Mouse (Mus musculus) embryonic facial prominence, embryonic 15.5 days (tissue): Measurements from ENCODE around the gene Zfp664. TPM values are rescaled to one million over a fixed set of nuclear protein-coding genes. Genes with fewer than 3 reads are reported as not detected.

Experiments used
- ATAC-seq: fragments of 200-750 bp; cut with Nextera tagmentation; 2 replicates; pipeline ENCODE4 v1.8.0; 2017; ENCODE audit warnings: low read depth, moderate TSS enrichment; ENCODE audit not compliant: insufficient number of reproducible peaks, low FRiP score, low TSS enrichment
- H3K27ac ChIP-seq: fragments of 300-500 bp; sonication (generic); replicated peaks from 2 replicates; pipeline ENCODE4 v1.5.1; 2015; ENCODE audit warnings: mild to moderate bottlenecking, inconsistent platforms
- H3K27me3 ChIP-seq: fragments of 300-500 bp; sonication (generic); 2 replicates; pipeline ENCODE4 v1.6.1; 2015; ENCODE audit warnings: inconsistent platforms
- H3K36me3 ChIP-seq: fragments of 300-500 bp; sonication (generic); 2 replicates; pipeline ENCODE4 v1.6.1; 2015; ENCODE audit warnings: mild to moderate bottlenecking, inconsistent platforms
- H3K4me1 ChIP-seq: fragments of 300-500 bp; sonication (generic); 2 replicates; pipeline ENCODE4 v1.6.1; 2015; ENCODE audit warnings: inconsistent platforms
- H3K4me2 ChIP-seq: fragments of 300-500 bp; sonication (generic); replicated peaks from 2 replicates; pipeline ENCODE4 v1.6.1; 2015; ENCODE audit warnings: mild to moderate bottlenecking, inconsistent platforms
- H3K4me3 ChIP-seq: fragments of 300-500 bp; sonication (generic); replicated peaks from 2 replicates; pipeline ENCODE4 v1.5.1; 2015; ENCODE audit warnings: mild to moderate bottlenecking, inconsistent platforms
- H3K9ac ChIP-seq: fragments of 300-500 bp; sonication (generic); 2 replicates; pipeline ENCODE4 v1.6.1; 2015; ENCODE audit warnings: inconsistent platforms
- H3K9me3 ChIP-seq: fragments of 300-500 bp; sonication (generic); replicated peaks from 2 replicates; pipeline ENCODE4 v1.6.1; 2016; ENCODE audit warnings: inconsistent platforms
- WGBS: fragments of 180-500 bp; shearing (Covaris S2); methylation state at CpG from one replicate; pipeline ENCODE4 v1.1.7; 2015; 5-methylcytosine and 5-hydroxymethylcytosine counted together
- polyA plus RNA-seq: library from polyadenylated mRNA; unstranded; fragments of >200 nt; fragmentation: Nextera tagmentation; extraction: Ambion mirVana; gene quantifications from 2 replicates; pipeline ENCODE4 v1.2.1, GENCODE M21; 2015

The Zfp664 gene
- polyA plus RNA-seq = 87.2 and 90.4 TPM in 2 replicates

GRCm38 (mm10) chr5:124862013-124862866 is at the start of gene Zfp664, which contains the start of gene Ccdc92:
TSS of gene Zfp664 (plus strand) at chr5:124862691.
TSS of gene Ccdc92 (minus strand) at chr5:124862424.
- Histone ChIP-seq H3K4me2 (peak within 1 kb of the TSS; percentile 97), H3K4me1 (peaks cover 21% of the 10 kb centered on the region), H3K9me3 (no peaks in the 10 kb centered on the region), H3K4me3 (peak within 1 kb of the TSS; percentile 96), H3K9ac (peak within 1 kb of the TSS; percentile 84), H3K27ac (peak within 1 kb of the TSS; percentile 90), H3K27me3 (peaks cover 31% of the 10 kb centered on the region), H3K36me3 (no peaks in the 10 kb centered on the region)
- WGBS = under 1% methylated on average over 96 of the region's 103 CpGs
- peak; percentile 95 for ATAC-seq

- Histone ChIP-seq H3K27ac (no peak overlapping the region), H3K9ac (no peak overlapping the region), H3K4me2 (no peak overlapping the region), H3K4me1 (no peaks in the 10 kb centered on the region), H3K36me3 (no peaks in the 10 kb centered on the region), H3K27me3 (no peaks in the 10 kb centered on the region), H3K9me3 (no peaks in the 10 kb centered on the region), H3K4me3 (no peak overlapping the region)
- ATAC-seq = 0 out of 2 replicates have a peak, but pooled peaks have one; percentile 43
- 46% methylated on average over 5 of the region's 5 CpGs for WGBS
These were observed 47.7 kb upstream of the Zfp664 start for GRCm38 (mm10) chr5:124814797-124815196.

- Histone ChIP-seq H3K4me2 (no peak overlapping the region), H3K9ac (no peak overlapping the region), H3K9me3 (no peaks in the 10 kb centered on the region), H3K36me3 (no peaks in the 10 kb centered on the region), H3K4me3 (no peak overlapping the region), H3K27ac (no peak overlapping the region), H3K4me1 (no peaks in the 10 kb centered on the region), H3K27me3 (no peaks in the 10 kb centered on the region)
- no peak for ATAC-seq
- 76% methylated on average over 15 of the region's 15 CpGs for WGBS
These were observed 45.4 kb upstream of the Zfp664 start for GRCm38 (mm10) chr5:124817050-124817449.

- H3K27me3 ChIP-seq = no peaks in the 10 kb centered on the region
- no peak overlapping the region for H3K27ac ChIP-seq
- WGBS = 64% methylated on average over 18 of the region's 18 CpGs
- no peak overlapping the region for H3K9ac ChIP-seq
- no peaks in the 10 kb centered on the region for H3K36me3 ChIP-seq
- H3K4me3 ChIP-seq = no peak overlapping the region
- no peak overlapping the region for H3K4me2 ChIP-seq
- peaks cover 5% of the 10 kb centered on the region; the same call in 1 of the 2 replicates for H3K4me1 ChIP-seq
- H3K9me3 ChIP-seq = no peaks in the 10 kb centered on the region
- peak; percentile 61; the same call in 1 of the 2 replicates for ATAC-seq
These were observed 40.2 kb upstream of the Zfp664 start for GRCm38 (mm10) chr5:124822128-124822894.

GRCm38 (mm10) chr5:124830331-124830730 is 32.2 kb upstream of the Zfp664 start:
- Histone ChIP-seq H3K4me3 (no peak overlapping the region), H3K27me3 (no peaks in the 10 kb centered on the region), H3K9ac (no peak overlapping the region), H3K27ac (no peak overlapping the region), H3K4me1 (no peaks in the 10 kb centered on the region), H3K36me3 (no peaks in the 10 kb centered on the region), H3K9me3 (no peaks in the 10 kb centered on the region), H3K4me2 (no peak overlapping the region)
- ATAC-seq = no peak
- WGBS = 88% methylated on average over 12 of the region's 12 CpGs

- peaks cover 4% of the 10 kb centered on the region for H3K36me3 ChIP-seq
- H3K4me2 ChIP-seq = no peak overlapping the region
- H3K27me3 ChIP-seq = no peaks in the 10 kb centered on the region
- no peaks in the 10 kb centered on the region for H3K9me3 ChIP-seq
- H3K4me1 ChIP-seq = no peaks in the 10 kb centered on the region
- H3K9ac ChIP-seq = no peak overlapping the region
- 94% methylated on average over 15 of the region's 15 CpGs for WGBS
- no peak overlapping the region for H3K4me3 ChIP-seq
- no peak for ATAC-seq
- H3K27ac ChIP-seq = no peak overlapping the region
These were observed 27.3 kb upstream of the Zfp664 start for GRCm38 (mm10) chr5:124835218-124835617.

GRCm38 (mm10) chr5:124836075-124836474 is 26.4 kb upstream of the Zfp664 start:
- Histone ChIP-seq H3K9ac (no peak overlapping the region), H3K36me3 (peaks cover 4% of the 10 kb centered on the region), H3K4me2 (no peak overlapping the region), H3K27me3 (no peaks in the 10 kb centered on the region), H3K27ac (no peak overlapping the region), H3K9me3 (no peaks in the 10 kb centered on the region), H3K4me3 (no peak overlapping the region), H3K4me1 (0 out of 2 replicates have a peak, but pooled peaks cover 3% of the 10 kb centered on the region)
- ATAC-seq = no peak
- WGBS = 90% methylated on average over 10 of the region's 10 CpGs

- H3K9me3 ChIP-seq = no peaks in the 10 kb centered on the region
- H3K4me1 ChIP-seq = 0 out of 2 replicates have a peak, but pooled peaks cover 3% of the 10 kb centered on the region
- no peak overlapping the region for H3K27ac ChIP-seq
- no peak for ATAC-seq
- H3K4me2 ChIP-seq = no peak overlapping the region
- H3K36me3 ChIP-seq = peaks cover 4% of the 10 kb centered on the region
- whole genome bisulfite sequencing = 67% methylated on average over 4 of the region's 4 CpGs
- H3K27me3 ChIP-seq = no peaks in the 10 kb centered on the region
- no peak overlapping the region for H3K9ac ChIP-seq
- no peak overlapping the region for H3K4me3 ChIP-seq
These were observed 25.9 kb upstream of the Zfp664 start for GRCm38 (mm10) chr5:124836621-124837020.

GRCm38 (mm10) chr5:124840202-124840601 is 22.3 kb upstream of the Zfp664 start:
- 64% methylated on average over 7 of the region's 7 CpGs for WGBS
- Histone ChIP-seq H3K27me3 (no peaks in the 10 kb centered on the region), H3K4me2 (no peak overlapping the region), H3K36me3 (peaks cover 4% of the 10 kb centered on the region), H3K27ac (no peak overlapping the region), H3K9me3 (no peaks in the 10 kb centered on the region), H3K9ac (no peak overlapping the region), H3K4me1 (0 out of 2 replicates have a peak, but pooled peaks cover 3% of the 10 kb centered on the region), H3K4me3 (no peak overlapping the region)
- ATAC-seq = no peak

GRCm38 (mm10) chr5:124840669-124841068 is 21.8 kb upstream of the Zfp664 start:
- no peak overlapping the region for H3K4me2 ChIP-seq
- 0 out of 2 replicates have a peak, but pooled peaks cover 3% of the 10 kb centered on the region for H3K4me1 ChIP-seq
- H3K4me3 ChIP-seq = no peak overlapping the region
- H3K36me3 ChIP-seq = peaks cover 4% of the 10 kb centered on the region
- H3K27me3 ChIP-seq = no peaks in the 10 kb centered on the region
- ATAC-seq = no peak
- H3K27ac ChIP-seq = no peak overlapping the region
- no peak overlapping the region for H3K9ac ChIP-seq
- WGBS = 70% methylated on average over 2 of the region's 2 CpGs
- no peaks in the 10 kb centered on the region for H3K9me3 ChIP-seq

GRCm38 (mm10) chr5:124843386-124843785 is 19.1 kb upstream of the Zfp664 start:
- H3K36me3 ChIP-seq = no peaks in the 10 kb centered on the region
- no peaks in the 10 kb centered on the region for H3K9me3 ChIP-seq
- 80% methylated on average over 8 of the region's 8 CpGs for WGBS
- no peaks in the 10 kb centered on the region for H3K27me3 ChIP-seq
- no peak overlapping the region for H3K4me3 ChIP-seq
- H3K27ac ChIP-seq = no peak overlapping the region
- H3K9ac ChIP-seq = no peak overlapping the region
- no peak for ATAC-seq
- H3K4me2 ChIP-seq = no peak overlapping the region
- peaks cover 6% of the 10 kb centered on the region; the same call in 1 of the 2 replicates for H3K4me1 ChIP-seq
